Mouse (Mus musculus): ENCODE data around the gene Kctd11. TPM values are rescaled to one million over a fixed set of nuclear protein-coding genes. Genes with fewer than 3 reads are reported as not detected.
"Not testable (repeated sequence)": the region's sequence is repeated elsewhere in the genome, so short reads cannot be mapped to it uniquely, and the experiment has no call there.

Kctd11 gene
- total RNA-seq, 2 experiments from 2014 or later, result 1.1 TPM

- no peak for DNase-seq
These were observed 823 bp upstream of the Kctd11 start for GRCm38 (mm10) chr11:69881787-69882670.

DNA sequence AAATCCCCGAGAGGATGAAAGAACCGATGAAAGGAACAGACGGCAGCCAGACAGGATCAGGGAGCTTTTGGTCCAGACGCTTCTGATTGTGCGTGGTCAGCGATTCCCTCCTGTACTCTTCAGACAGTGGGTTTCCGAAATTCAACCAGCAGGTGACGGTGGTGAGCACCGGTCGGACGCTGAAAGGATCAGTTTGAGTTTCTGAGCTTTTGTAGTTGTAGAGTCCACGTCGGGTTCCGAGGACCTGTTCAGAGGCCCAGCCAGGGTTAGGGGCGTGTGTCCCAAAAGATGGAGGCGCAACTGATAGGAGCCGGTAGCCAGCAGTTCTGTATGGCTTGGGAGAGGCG is 727 bp downstream of the Kctd11 start:
- peak; percentile 28 to 31 for DNase-seq

DNA sequence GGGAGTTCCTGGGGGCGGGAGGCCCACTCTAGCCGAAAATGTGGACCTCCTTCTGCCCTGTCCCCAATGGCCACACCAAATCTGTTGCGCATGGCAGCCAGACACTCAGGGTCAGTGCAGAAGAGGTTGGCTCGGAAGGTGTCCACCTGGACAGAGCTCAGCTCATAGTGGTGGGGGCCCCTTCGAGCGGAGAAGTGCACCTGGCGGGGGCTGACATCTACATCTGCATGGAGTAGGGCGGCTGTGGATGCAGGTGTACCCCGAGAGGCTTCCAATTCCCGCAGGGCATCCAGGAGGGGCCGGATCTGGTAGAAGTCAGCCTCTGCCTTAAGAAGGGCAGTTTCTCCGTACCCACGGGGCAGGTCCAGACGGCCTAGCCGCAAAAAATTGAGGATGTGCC is 1.5 kb downstream of the Kctd11 start:
- DNase-seq, result no peak

DNA sequence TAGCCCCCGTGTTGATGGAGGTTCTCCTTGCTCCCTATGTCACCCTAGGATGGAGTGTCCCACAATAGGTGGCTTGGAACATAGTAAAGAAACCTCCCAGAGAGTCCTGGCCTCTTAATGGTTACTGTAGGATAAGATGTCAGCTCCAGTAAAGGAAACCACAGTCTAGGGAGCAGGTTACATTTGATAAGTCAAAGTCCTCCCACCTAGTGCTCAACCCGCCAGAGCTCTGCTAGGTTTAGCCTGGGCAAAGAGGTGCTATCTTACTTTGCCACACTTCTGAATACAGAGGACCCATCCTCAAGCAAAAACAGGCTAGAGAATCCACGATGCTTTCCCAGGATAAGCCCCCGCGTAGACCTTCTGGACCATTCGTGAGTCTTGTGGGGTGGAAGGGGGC is 2.3 kb downstream of the Kctd11 start:
- no peak for DNase-seq

- no peak for DNase-seq
These were observed 2.8 kb downstream of the Kctd11 start for GRCm38 (mm10) chr11:69878399-69878798.

- DNase-seq, result no peak
These were observed 3.3 kb downstream of the Kctd11 start, which contains the start of gene Tmem95 for GRCm38 (mm10) chr11:69877878-69878277. TSS of gene Tmem95 (minus strand) at chr11:69878018.

DNA sequence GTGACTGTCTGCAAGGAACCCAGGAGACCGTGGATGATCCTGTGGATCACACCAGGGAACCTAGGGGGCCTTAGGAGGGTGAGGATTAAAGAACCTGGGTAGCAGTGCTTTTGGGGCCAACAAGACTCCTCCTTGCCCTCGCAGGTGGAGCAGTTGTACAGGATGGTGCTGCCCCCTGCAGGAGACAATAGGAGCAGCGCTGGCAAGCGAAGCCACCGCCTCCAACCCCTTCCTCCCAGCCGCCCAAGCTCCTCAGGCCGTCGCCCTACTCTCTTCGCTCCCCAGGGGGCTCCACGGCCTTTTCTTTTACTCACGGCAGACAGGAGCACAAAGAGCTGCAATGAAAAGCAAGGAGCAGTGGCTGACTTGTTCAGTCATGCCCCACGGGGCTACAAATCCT is 4.3 kb downstream of the Kctd11 start:
- DNase-seq, result peak; percentile 72 to 78

- DNase-seq, result peak; percentile 34 to 36
These were observed 5.0 kb downstream of the Kctd11 start for GRCm38 (mm10) chr11:69876186-69876585.

GRCm38 (mm10) chr11:69872451-69872850 is 8.8 kb downstream of the Kctd11 start:
- no peak for DNase-seq

DNA sequence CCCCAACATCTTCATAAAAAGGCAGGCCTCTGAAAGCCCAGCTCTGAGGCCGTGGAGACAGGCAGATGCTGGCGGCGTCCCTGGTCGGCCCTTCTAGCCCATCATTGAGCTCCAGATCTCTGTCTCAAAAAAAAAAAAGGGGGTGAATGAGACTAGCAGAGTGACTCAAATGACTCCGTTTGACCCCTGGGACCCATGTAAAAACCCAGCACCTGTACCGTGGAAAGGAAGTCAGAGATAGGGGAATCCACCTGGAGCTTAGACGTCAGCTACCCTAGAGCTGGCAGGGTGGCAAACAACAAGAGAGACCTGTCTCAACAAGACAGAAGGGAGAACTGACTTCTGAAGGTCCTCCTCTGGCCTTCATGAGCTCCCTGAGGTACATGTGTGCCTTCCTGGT is 9.4 kb downstream of the Kctd11 start:
- no peak for DNase-seq

- DNase-seq, result no peak
These were observed 10.7 kb downstream of the Kctd11 start for GRCm38 (mm10) chr11:69870289-69871069.

DNA sequence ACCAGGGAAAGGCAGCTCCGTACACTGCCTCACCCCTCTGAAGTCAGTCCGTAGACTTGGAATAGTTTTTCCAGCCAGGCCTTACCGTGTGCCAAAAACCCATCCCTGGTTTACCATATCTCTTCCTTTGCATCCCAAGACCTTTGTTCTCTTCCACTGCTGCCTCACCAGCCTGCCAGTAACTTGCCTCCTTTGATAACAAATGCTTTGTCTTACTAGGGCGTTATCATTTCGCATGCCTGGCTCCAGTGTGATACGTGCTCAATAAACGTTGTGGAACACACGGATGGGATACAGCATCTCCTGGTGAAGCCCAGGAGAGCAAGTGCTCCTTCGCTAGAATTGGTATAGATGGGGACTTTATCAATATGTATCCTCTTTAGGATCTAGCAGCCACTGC is 13.9 kb downstream of the Kctd11 start:
- DNase-seq, result no peak

DNA sequence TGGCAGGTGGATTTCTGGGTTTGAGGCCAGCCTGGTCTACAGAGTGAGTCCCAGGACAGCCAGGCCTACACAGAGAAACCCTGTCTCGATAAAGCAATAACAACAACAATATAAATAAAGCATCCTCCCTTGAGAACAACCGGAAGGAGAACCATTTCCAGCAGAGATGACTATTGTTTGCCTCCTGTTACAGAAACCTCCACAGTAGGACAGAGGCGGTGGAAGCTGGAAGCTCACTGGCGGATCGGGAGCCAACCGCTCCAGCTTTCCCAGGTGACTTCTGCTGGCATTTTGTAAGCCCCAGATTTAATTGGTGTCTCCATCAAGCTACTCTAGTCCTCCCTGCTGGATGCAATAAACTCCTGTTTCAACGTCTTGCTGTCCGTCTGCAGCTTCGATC is 15.6 kb downstream of the Kctd11 start:
- DNase-seq, result no peak

- DNase-seq, result no peak
These were observed 16.9 kb downstream of the Kctd11 start for GRCm38 (mm10) chr11:69864138-69864860.

- DNase-seq, result not testable (repeated sequence)
These were observed 17.5 kb downstream of the Kctd11 start for GRCm38 (mm10) chr11:69863729-69864128.

DNA sequence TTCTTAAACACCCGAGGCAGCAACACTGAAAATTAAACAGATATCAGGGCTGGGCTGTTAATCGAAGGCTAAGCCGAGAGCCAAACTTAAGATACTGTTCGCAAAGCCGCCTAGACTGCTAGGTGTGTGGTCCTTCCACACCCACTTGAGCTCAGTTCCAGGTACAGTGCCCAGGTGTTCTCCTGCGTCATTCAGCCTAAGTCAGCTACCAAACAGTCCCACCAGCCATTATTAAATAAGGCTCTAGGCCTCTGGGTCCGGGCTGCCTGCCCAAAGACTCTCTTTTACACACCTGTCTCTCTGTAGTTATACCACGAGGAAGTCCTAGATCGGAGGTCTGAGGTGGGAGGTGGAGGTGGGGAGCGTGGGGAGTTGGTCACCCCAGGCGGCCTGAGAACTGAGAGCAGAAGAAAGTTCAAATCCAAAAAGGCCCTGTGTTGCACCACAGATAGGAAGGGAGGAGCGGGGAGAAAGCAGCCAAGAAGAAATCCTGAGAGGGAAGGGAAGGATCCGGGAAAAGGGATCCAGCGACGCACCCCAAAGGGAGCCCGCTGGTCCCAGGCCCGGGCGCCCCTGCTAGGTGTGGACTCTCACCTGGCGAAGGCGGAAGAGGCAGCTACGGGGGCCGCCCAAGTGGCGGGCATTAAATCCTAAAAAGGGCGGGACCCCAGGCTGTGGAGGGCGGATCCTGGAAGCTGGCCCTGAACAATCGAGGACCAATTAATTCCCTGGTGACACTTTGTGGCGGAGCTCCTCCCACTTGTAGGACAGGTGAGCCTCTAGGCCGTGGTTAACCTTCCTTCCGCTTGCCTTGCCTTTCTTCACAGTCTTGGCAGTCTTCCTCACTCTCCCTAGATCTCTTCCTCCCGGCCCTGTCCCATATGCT is 22.9 kb downstream of the Kctd11 start, which contains the start of gene Tnk1:
Gene Tnk1 (minus strand): TSS at position 618 of the 886 bp plus-strand sequence.
- DNase-seq, result no peak

GRCm38 (mm10) chr11:69855347-69855746 is 25.9 kb downstream of the Kctd11 start:
- DNase-seq, result no peak

GRCm38 (mm10) chr11:69854680-69855079 is 26.5 kb downstream of the Kctd11 start:
- no peak for DNase-seq

DNA sequence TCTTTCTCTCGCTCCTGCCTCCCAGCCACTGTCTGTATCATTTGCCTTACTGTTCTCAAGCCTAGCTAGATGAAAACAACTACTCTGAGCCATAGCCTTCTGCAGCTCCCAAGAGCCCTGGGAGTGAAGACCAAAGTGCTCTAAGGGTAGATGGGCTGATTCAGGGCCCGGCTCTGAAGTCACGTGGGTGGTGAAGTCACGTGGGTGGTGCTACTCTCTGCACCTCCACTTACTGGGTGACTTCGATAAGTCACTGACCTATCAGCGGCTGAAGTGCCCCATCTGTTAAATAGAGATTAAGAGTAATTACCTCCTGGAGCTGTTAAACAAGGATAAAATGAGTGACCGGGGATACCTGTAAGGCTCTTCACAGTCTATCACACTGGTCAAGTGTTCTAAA is 27.2 kb downstream of the Kctd11 start:
- DNase-seq, result no peak

DNA sequence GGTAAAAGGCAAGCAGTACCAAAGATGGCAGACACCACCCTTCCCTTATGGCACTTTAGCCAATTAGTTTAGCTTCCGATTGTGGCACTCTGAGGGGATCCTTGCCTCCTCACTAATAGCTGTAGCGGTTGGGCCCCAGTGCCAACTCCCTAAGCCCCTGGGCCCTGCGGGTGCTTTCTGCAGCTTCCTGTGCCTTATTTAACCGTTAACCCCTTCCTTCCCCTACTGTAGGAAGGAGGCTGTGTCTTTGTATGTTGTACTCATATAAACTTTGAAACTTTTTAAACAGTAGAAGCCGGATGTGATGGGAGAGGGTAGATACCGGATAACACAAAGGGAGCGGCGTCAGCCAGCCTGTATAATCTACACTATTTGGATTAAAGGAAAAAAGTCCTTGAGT is 30.5 kb downstream of the Kctd11 start:
- no peak for DNase-seq

DNA sequence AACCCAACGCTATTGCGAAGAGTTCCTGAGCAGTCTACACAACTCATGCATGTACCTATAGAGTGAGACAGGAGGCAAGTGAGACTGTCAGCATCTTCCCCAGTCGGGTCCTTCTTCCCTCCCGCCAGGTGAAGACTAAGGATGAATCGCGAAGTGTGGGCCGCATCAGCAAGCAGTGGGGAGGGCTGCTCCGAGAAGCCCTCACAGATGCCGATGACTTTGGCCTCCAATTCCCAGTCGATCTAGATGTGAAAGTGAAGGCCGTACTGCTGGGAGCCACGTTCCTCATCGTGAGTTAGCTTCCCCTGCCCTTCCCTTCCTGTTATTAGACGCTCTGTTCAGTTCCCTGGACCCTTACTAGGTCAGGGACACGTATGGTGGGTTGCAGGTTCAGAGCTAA is 31.3 kb downstream of the Kctd11 start:
- no peak for DNase-seq

DNA sequence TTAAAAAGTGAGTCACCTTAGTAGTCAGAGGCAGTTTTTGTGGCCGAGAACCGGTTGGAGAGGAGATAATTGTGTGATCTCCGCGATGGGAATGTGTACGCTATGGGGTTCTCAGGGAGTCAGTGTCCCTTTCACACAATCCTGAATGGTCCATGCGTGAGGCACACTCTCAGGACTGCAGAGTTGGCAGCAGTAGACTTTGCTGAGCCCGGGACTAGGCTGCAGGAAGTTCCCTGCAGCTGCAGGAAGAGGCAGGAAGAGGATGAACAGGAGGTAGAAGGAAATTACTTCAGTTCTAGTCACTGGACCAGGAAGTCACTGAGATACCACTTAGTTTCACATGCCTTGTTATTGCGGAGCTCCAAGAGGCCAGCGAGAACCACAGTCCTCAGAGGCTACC is 32.1 kb downstream of the Kctd11 start:
- DNase-seq, result no peak

All from layer of hippocampus, postnatal 36 days (tissue).